Mouse (Mus musculus) C2C12 (cell line): ENCODE results near the gene Alox12e.

Source experiments
- CTCF ChIP-seq: IDR thresholded peaks from one replicate; pipeline ENCODE4 v1.5.1; 2011; ENCODE audit not compliant: control insufficient read depth, insufficient read depth, insufficient read length
- MYOG ChIP-seq: IDR thresholded peaks from one replicate; pipeline ENCODE4 v1.6.1; 2011; ENCODE audit not compliant: control insufficient read depth, insufficient read length; ENCODE audit errors: extremely low read depth

DNA sequence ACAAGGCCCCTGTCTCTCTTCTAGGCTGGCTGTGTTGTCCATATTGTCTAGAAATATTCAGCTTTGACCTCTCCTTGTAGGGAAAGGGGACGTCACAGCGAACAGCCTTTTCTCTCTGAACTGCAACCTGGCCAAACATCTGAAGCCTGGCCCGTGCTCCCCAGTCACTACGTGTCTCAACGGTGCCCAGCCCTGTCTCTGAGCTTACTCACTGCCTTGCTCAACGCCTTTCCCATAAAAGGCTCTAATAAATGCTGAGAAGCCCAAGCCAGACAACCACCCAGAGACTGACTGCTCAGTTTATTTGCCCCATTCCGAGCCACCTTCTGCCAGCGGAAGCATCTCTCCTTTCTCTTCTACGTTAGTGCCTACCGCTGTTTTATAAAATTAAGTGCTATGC lies 34.3 kb downstream of the Alox12e start:
- TF ChIP-seq MYOG (no peak), CTCF (no peak)
